Mouse (Mus musculus) embryo, embryonic 11 days (tissue): ENCODE measurements around the gene Gpc5.

Experiments used
- DNase-seq: peaks from one replicate; pipeline ENCODE4 v3.0.0-alpha.2; 2015

Gene Gpc5

DNA sequence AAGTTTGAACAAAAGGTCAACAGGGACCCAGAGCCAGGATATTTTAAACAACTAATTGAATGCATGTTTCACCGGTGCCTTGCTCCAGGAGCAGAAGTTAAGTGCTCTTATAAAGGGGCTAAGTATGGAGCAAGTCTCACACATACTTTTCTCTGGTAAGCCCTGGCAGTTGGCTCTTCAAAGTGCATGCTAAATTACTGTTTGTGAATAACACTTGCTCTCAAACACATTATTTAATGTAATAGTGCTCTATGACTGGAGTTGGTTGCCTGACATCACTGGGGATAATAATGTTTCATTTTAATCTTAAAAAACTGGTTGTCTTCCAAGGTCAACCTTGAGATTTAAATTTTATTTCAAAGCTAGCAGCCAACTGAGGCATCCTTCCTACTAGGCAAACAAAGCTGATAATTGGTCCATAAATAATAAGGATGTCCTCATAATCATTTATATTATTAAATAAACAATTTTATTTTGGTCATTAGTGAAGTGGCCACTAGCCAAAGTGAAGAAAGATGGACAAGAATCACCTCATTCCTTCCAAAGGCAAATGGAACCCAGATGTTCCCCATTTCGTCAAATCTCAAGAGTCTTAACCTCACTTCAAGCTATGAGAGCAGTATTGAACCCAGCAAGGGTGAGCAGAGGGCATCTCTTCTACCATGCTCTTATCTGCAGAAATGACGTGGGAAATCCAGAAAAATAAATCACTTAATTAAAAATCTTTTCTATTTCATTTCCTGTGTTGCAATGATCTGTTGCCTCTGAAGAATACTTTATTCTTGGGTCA is 488.6 kb downstream of the Gpc5 start:
- DNase-seq: no peak

DNA sequence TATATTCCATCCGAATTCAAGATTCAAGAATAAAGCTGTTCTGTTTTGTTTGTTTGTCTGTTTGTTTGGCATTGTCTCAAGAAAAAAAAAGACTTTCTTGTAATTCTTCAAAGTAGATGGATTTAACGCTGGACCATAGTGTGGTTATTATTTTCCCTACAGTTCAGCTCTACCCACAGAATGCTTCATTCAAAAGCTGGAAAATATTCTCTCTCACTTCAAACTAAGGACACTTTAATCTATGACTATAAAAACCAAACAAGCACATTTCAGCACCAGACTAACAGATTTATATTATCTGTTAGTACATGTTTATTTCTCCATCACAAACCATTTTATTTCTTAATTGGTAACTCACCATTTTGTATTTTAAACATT is 489.2 kb downstream of the Gpc5 start:
- DNase-seq: no peak

DNA sequence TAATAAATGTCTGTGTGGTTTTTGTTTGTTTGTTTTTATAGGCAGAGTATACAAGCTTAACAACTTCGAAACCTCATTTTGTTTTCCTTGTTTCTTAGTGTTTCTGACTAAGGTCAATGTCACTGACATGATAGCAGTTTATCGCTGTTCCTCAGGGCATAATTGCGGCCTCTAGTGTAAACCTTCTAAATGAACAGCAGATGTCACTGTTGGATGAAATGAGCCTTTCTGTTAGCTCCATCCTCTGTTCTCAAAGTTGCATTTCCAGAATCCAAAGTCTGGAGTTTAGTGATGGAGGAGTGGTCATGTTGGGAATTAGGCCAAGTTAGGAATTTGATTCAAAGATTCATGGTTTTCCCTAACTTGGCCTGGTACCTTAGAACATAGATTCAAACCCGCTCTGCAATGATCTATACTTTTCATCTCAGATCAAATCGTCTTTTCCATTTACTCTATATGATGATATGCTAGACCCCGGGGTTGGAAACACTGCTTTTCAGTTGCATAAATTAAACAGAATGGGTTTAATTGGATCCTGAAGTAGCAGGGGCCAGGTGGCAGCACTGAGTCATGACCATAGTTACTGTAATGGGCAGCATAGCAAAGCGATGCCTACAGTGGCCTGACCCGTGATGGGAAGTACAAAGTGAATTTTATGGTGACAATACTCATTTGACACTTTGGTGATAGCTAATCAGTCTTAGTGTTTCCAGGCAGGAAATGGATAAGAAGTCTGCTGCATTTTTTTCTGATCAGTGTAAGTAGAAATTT is 508.4 kb downstream of the Gpc5 start:
- peak; percentile 58 for DNase-seq

DNA sequence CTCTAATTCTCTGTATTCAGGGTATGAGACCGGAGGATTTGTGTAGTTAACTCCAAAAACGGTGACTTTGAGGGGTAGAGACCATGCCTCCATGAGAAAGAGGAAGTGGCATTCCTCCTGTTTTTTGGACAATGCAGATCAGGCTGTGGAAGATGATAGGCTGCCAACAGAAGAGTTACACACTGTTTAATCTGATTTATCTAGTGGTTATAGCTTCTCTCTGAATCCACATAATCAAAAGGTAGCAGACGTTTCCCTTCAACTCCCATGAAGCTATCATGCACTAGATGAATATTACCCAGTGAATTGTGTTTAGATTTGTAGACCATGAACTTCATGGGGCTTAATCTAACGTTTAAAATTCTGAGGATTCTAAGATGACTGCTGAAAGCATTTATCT is 522.1 kb downstream of the Gpc5 start:
- no peak for DNase-seq

- DNase-seq: no peak
These were observed 524.3 kb downstream of the Gpc5 start for GRCm38 (mm10) chr14:115616305-115616704.

DNA sequence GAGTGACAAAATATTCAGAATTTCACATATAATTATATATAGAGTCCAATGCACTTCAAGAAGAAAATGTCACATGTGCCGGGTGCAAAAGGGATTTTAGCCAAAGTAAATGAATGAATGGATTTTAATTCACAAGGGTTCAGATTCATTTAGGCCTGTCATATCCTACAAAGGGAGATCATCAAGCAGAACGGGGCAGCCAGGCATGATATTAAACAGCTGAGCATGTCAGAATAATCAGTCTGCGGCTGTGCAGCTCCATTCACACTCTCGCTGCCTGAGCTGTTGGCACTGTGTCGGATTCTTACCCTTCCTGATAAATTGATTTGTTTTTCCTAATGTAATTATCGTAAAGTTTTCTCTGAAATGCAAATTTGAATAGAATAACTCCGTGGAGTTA is 524.8 kb downstream of the Gpc5 start:
- DNase-seq: peak; percentile 21

DNA sequence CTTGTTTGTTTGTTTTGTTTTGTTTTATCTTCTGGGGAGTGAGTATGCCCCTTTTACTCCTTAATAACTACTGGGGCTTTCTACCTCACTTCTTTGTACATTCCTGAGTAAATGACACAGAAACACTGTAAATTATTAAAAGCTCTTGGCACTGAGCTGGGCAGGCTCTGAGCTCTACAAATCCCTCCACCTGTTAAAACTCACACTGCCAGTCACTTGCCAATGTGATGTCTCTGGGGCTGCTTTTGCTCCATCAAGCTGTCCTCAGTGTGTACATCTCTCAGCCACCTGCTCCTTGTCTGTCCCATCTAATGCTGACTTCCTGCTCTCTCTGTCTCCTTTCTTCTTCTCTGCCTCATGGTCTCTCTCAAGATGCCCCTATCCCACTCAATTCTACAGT is 528.5 kb downstream of the Gpc5 start:
- DNase-seq: no peak

GRCm38 (mm10) chr14:115631160-115631898 is 539.3 kb downstream of the Gpc5 start:
- DNase-seq: no peak

GRCm38 (mm10) chr14:115633311-115633710 is 541.3 kb downstream of the Gpc5 start:
- no peak for DNase-seq

DNA sequence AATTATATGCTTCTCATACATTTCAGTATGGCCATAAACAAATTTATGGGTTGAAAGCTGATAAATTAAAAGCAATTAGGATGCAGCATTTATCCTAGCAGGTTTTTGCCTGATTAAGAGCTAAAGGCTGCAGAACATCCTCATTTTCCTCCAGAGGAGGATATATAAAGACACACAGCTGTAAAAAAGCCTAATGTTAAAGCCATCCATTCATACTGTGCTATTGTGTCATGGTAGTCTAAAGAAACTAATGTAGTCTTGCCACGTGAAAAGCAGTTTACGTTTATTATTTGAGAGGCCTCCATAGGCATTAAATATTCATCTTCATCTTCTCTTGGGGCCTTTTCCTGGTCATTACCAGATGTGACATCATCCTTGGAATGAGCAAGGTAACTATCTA is 587.9 kb downstream of the Gpc5 start:
- DNase-seq: no peak

GRCm38 (mm10) chr14:115746013-115746412 is 654.0 kb downstream of the Gpc5 start:
- no peak for DNase-seq

DNA sequence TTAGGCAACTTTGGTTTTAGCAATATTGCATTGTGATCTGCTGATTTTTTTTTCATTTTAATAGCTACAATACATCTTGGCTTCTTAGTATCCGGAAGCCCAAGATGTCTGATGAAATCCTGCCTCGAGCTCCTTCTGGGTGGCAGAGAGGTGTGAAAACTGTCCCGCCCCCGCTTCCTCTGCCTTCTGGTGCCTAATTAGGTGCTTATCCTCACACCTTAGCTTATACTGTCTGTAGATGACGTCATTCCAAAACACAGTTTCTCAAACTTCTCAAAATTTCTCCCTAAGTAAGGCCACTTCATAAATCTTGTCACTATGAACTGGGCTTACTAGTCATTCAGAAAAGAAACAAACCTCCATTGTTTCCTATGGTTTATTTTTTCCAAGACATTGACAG is 668.2 kb downstream of the Gpc5 start:
- peak; percentile 5 for DNase-seq

GRCm38 (mm10) chr14:115779382-115780177 is 687.6 kb downstream of the Gpc5 start:
- DNase-seq: peak; percentile 7

DNA sequence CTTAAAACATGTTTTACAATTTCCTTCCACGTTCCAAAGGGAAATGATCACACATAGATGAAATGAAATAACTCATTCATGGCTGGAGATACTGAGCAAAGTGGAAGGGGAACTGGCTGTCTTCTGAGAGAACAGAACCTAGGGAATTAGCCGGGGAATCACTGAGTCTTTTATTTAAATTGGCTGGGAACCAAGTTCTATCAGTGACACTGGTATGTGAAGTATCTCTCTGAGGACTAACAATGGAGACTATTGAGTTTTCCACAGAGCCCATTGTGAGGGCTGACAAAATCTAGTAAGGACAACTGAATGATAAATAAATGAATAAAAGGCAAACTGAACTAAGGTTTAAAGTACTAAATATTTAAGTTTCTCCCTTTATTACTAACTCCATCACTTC is 712.7 kb downstream of the Gpc5 start:
- DNase-seq: peak; percentile 24

DNA sequence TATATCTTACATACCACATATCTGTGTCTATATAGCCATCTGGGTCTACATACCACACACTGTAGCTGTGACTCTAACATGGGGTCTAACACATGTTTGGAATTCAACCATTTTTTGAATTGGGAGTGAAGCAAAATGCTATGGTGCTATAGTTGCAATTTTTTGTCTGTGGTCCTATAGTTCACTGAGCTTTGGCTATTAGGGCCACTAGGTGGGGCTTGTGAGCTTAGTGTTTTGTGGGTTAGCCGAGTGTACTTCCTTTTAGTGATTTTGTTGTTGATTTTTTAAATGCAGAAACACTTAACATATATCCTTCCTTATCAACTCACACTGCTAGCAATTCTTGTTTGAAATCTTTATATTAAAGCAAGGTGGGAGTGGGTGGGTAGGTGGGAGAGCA is 727.0 kb downstream of the Gpc5 start:
- peak; percentile 71 for DNase-seq

DNA sequence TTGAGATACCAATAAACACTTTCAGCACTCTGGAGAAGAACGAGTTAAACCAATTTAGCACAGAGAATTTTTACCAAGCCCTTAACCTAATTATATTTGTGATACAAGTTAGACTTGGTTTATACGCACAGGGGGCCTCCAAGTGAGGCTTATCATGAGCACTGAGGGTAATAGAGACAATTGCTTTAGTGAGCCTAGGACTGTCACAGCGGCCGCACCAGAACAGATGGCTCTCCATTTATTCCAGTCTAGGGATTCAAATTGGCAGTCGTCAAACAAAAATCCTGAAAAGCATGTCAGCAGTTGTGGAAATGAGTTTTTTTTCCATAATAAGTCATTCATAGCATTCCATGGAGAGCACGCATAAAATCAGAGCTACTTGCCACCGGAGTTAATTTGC is 729.6 kb downstream of the Gpc5 start:
- no peak for DNase-seq

DNA sequence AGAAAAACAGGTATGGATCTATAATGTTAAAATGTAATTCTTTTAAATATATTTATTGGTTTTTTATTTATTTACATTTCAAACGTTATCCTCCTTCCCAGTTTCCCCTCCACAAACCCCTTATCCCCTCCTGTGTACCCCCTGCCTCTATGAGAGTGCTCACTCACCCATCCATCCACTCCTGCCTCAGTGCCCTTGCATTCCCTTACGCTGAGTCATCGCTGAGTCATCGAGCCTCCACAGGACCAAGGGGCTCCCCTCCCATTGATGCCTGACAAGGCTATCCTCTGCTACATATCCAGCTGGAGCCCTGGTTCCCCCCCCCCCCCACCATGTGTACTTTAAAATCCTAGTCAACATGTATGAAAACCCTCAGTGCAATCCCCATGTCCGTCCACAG is 738.5 kb downstream of the Gpc5 start:
- no peak for DNase-seq

GRCm38 (mm10) chr14:115831219-115831755 is 739.3 kb downstream of the Gpc5 start:
- DNase-seq: peak; percentile 73

- no peak for DNase-seq
These were observed 740.0 kb downstream of the Gpc5 start for GRCm38 (mm10) chr14:115831854-115832625.

GRCm38 (mm10) chr14:115843783-115844182 is 751.8 kb downstream of the Gpc5 start:
- no peak for DNase-seq

- DNase-seq: no peak
These were observed 752.9 kb downstream of the Gpc5 start for GRCm38 (mm10) chr14:115844773-115845427.
